Mouse (Mus musculus): Measurements from ENCODE around the gene Sfxn2. TPM values are rescaled to one million over a fixed set of nuclear protein-coding genes. Genes with fewer than 3 reads are reported as not detected.

Gene Sfxn2
- polyA plus RNA-seq, 1 experiment from 2014 or later, result 18.4 TPM

DNA sequence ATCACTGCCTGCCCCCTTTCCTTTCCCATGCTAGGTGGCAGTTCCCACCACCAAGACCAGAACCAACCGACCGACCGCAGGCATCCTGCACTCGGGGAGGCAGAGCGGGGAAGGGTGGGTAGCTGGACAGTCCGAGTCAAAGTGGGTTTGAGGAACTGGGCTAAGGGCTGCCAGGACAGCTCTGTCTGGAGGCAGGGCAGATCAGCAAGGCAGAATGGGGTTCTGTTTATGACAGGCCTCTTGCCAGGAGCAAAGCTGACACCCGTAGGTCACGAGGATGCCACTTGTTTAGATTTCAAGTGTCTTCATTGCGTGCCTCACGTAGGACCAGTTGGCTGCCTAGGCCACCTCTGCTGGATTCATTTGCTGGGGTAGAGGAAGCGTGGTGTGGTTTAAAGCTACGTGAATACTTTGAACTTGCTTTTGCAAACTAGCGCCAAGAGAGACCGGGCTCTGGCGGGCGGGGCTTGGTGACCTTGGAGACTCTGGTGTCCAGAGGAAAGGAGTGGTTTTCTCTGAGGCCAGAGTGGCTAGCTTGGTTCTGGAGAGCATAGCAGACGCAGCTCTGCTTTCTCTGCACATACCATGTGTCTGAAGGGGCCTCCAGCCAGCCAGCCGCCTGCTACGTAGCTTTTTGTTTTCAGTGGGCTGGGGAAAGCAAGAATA is 68.4 kb downstream of the Sfxn2 start:
- Histone ChIP-seq H3K36me3 (ENCODE audit: insufficient read depth, low read length) (peaks cover 12% of the 10 kb centered on the region), H3K9me3 (ENCODE audit: low read length) (no peaks in the 10 kb centered on the region), H3K4me3 (ENCODE audit: low read depth, low read length) (no peak overlapping the region), H3K27ac (ENCODE audit: low read length) (peak overlapping the region; percentile 71), H3K4me2 (replicated peaks; ENCODE audit: low read depth, low read length) (peak overlapping the region; percentile 25), H3K27me3 (replicated peaks; ENCODE audit: insufficient read depth, low read length) (no peaks in the 10 kb centered on the region), H3K9ac (replicated peaks; ENCODE audit: low read depth) (0 out of 2 replicates have a peak overlapping the region, but pooled peaks have one; percentile 6), H3K4me1 (ENCODE audit: insufficient read depth, low read depth, low read length) (peaks cover 50% of the 10 kb centered on the region)
- 13% methylated on average over 19 of the region's 19 CpGs for WGBS
- peak; percentile 91 for DNase-seq (ENCODE audit: low spot score)
- peak; percentile 88 for ATAC-seq
- TF ChIP-seq CTCF (IDR thresholded peaks at IDR 0.05) (no peak), EP300 (IDR thresholded peaks at IDR 0.05) (0 out of 2 replicates have a peak, but pooled peaks have one; percentile 35)

DNA sequence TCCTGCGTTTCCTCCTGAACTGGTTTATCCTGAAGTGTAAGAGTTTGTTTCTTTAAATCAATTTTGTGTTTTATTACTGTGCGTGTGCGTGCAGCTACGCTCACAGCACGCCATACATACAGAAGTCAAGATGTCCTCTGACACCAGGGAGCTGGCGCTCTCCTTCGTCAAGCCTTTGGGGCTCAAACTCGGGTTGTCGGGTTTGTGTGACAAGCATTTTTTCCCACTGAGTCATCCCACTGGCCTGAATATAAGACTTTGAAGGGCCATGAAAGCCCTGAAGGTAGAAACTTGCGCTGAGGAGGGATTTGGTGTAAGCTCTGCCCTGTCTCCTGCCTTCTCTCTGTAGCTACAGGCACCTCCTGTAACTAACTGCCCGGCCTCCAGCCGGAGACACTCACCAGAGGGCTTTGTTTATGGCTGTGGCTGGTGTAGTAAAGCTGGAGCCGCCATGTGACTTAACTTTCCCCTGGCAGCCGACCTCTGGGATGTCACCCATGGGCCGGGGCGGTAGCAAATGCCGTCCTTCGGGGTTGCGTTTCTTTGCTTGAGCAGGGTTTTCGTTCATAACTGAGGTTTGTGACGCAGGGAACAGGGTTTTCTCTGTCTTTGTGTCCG is 69.1 kb downstream of the Sfxn2 start:
- Histone ChIP-seq H3K4me3 (ENCODE audit: low read depth, low read length) (no peak overlapping the region), H3K36me3 (ENCODE audit: insufficient read depth, low read length) (peaks cover 12% of the 10 kb centered on the region), H3K4me2 (replicated peaks; ENCODE audit: low read depth, low read length) (peak overlapping the region; percentile 25), H3K9ac (replicated peaks; ENCODE audit: low read depth) (0 out of 2 replicates have a peak overlapping the region, but pooled peaks have one; percentile 6), H3K27ac (ENCODE audit: low read length) (peak overlapping the region; percentile 71), H3K4me1 (ENCODE audit: insufficient read depth, low read depth, low read length) (peaks cover 50% of the 10 kb centered on the region), H3K27me3 (replicated peaks; ENCODE audit: insufficient read depth, low read length) (no peaks in the 10 kb centered on the region), H3K9me3 (ENCODE audit: low read length) (no peaks in the 10 kb centered on the region)
- peak; percentile 23 for TF ChIP-seq CTCF (IDR thresholded peaks at IDR 0.05)
- TF ChIP-seq EP300 (IDR thresholded peaks at IDR 0.05), result no peak; the same call in 1 of the 2 replicates
- peak; percentile 49 for ATAC-seq
- peak; percentile 61 for DNase-seq (ENCODE audit: low spot score)
- WGBS, result 36% methylated on average over 22 of the region's 22 CpGs

DNA sequence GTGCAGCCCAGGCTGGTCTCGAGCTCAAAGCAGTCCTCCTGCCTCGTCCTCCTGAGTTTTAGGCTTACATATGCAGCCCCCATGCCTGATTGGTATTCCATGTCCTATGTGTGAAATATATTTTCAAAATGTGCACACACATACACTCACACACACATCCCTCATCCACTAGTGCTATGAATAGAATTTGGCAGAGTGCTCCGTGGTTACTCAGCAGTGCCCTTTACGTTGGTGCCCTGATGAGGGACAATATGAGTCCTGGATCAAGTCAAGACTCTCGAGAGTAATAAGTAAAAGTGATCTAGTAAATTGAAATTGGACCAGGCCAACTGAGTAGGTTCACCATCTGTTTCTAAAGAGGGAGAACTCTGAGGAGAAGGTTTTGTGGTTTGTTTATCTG is 70.1 kb downstream of the Sfxn2 start:
- DNase-seq (ENCODE audit: low spot score) (no peak), ATAC-seq (no peak)
- peaks cover 12% of the 10 kb centered on the region for H3K36me3 ChIP-seq (ENCODE audit: insufficient read depth, low read length)
- no peaks in the 10 kb centered on the region for H3K27me3 ChIP-seq (replicated peaks; ENCODE audit: insufficient read depth, low read length)
- H3K9ac ChIP-seq (replicated peaks; ENCODE audit: low read depth), result no peak overlapping the region
- 54% methylated on average over 5 of the region's 5 CpGs for WGBS
- no peak overlapping the region for H3K4me2 ChIP-seq (replicated peaks; ENCODE audit: low read depth, low read length)
- no peaks in the 10 kb centered on the region for H3K9me3 ChIP-seq (ENCODE audit: low read length)
- TF ChIP-seq CTCF (IDR thresholded peaks at IDR 0.05) (no peak), EP300 (IDR thresholded peaks at IDR 0.05) (no peak)
- H3K4me3 ChIP-seq (ENCODE audit: low read depth, low read length), result no peak overlapping the region
- peak overlapping the region; percentile 71; the same call in 1 of the 2 replicates for H3K27ac ChIP-seq (ENCODE audit: low read length)
- H3K4me1 ChIP-seq (ENCODE audit: insufficient read depth, low read depth, low read length), result peaks cover 50% of the 10 kb centered on the region

DNA sequence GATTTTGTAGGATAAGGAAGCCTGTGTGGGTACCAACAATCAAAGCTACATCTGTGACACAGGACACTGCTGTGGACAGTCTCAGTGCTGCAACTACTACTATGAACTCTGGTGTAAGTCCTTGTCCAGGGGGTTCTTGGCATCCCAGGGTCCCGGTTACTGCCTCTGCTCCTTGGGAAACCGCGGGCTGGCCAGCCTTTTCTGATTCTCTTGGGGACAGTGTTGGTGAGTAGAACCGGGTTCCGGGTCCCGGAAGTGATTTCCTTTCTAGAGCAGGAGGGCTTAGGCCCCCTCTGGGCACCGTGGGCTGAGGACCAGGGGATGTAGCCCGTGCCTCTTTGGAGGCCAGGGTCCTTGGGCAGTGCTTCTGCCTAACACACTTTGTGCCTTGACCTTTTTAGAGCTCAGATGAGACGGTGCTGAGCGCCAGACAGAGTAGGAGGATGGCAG is 71.2 kb downstream of the Sfxn2 start:
- DNase-seq (ENCODE audit: low spot score), result no peak
- Histone ChIP-seq H3K4me2 (replicated peaks; ENCODE audit: low read depth, low read length) (no peak overlapping the region), H3K9me3 (ENCODE audit: low read length) (no peaks in the 10 kb centered on the region), H3K36me3 (ENCODE audit: insufficient read depth, low read length) (peaks cover 12% of the 10 kb centered on the region), H3K4me3 (ENCODE audit: low read depth, low read length) (no peak overlapping the region), H3K9ac (replicated peaks; ENCODE audit: low read depth) (no peak overlapping the region), H3K27ac (ENCODE audit: low read length) (peak overlapping the region; percentile 64), H3K4me1 (ENCODE audit: insufficient read depth, low read depth, low read length) (peaks cover 50% of the 10 kb centered on the region), H3K27me3 (replicated peaks; ENCODE audit: insufficient read depth, low read length) (no peaks in the 10 kb centered on the region)
- 65% methylated on average over 10 of the region's 10 CpGs for WGBS
- TF ChIP-seq CTCF (IDR thresholded peaks at IDR 0.05) (no peak), EP300 (IDR thresholded peaks at IDR 0.05) (no peak)
- ATAC-seq, result no peak

DNA sequence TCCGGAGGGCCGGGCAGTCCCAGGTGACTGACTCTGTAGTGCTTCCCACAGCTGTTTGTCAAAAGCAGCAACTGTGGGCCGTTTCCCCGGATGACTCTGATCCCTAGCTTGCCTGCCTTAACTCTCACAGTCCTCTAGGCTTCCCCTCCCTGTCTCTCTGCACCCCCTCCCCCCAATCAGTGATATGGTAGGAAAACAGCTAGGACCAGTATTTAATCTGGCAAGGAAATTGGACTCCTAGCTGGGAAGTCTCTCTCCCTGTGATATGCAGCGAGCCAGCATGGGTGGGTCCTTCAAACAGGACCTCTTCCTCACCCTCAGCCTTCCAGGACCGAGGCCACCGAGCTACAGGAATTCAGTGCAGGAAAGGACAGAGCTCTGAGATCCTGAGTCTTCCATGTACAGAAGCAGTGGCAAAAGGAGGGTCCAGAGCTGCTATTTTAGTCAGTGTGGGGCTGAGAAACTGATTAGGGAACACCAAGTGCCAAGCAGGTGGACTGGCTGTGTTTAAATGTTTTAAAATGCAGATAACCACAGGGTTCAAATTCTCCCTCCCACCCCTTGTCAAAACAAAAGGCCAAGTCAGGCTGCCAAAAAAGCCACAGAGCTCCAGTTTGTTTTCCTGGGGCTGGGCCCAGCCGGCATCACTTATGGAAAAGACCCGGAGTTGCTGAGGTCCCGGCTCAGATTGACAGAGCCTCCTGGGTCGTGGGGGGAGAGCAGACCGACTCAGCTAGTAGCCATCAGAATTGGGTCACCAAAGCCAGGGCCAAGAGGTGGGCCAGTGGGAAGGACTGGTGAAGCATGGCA is 71.8 kb downstream of the Sfxn2 start:
- peaks cover 6% of the 10 kb centered on the region for H3K36me3 ChIP-seq (ENCODE audit: insufficient read depth, low read length)
- whole genome bisulfite sequencing, result 26% methylated on average over 12 of the region's 12 CpGs
- H3K9ac ChIP-seq (replicated peaks; ENCODE audit: low read depth), result no peak overlapping the region
- peak overlapping the region; percentile 64 for H3K27ac ChIP-seq (ENCODE audit: low read length)
- no peaks in the 10 kb centered on the region for H3K9me3 ChIP-seq (ENCODE audit: low read length)
- DNase-seq (ENCODE audit: low spot score) (peak; percentile 50), ATAC-seq (no peak)
- no peak overlapping the region for H3K4me2 ChIP-seq (replicated peaks; ENCODE audit: low read depth, low read length)
- TF ChIP-seq EP300 (IDR thresholded peaks at IDR 0.05), result no peak
- TF ChIP-seq CTCF (IDR thresholded peaks at IDR 0.05), result no peak
- no peak overlapping the region for H3K4me3 ChIP-seq (ENCODE audit: low read depth, low read length)
- H3K4me1 ChIP-seq (ENCODE audit: insufficient read depth, low read depth, low read length), result peaks cover 50% of the 10 kb centered on the region
- no peaks in the 10 kb centered on the region for H3K27me3 ChIP-seq (replicated peaks; ENCODE audit: insufficient read depth, low read length)

DNA sequence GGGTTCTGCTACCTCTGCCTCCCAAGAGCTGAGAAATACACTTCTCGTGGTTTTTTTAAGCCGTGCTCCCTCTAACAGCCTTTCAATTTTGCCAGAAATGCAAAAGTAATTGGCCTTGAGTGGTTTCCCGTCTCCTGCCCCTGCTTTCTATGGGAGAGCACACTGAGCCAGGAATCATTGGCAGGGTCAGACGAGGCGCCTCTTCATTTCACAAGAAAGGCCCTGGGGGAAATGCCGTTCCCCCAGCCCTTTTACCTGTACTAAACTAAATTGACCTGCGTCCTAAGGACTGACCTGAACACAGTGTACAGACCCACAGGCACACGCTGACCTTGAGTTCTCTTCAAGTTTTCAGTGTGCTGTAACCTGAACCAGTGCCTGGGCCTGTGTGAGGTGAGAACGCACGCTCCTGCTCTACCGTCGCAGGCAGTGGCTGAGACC is 72.9 kb downstream of the Sfxn2 start:
- H3K4me2 ChIP-seq (replicated peaks; ENCODE audit: low read depth, low read length), result no peak overlapping the region
- DNase-seq (ENCODE audit: low spot score) (no peak), ATAC-seq (no peak)
- TF ChIP-seq CTCF (IDR thresholded peaks at IDR 0.05) (no peak), EP300 (IDR thresholded peaks at IDR 0.05) (no peak)
- H3K4me1 ChIP-seq (ENCODE audit: insufficient read depth, low read depth, low read length), result peaks cover 46% of the 10 kb centered on the region
- H3K9me3 ChIP-seq (ENCODE audit: low read length), result no peaks in the 10 kb centered on the region
- no peaks in the 10 kb centered on the region for H3K27me3 ChIP-seq (replicated peaks; ENCODE audit: insufficient read depth, low read length)
- peak overlapping the region; percentile 64; the same call in 1 of the 2 replicates for H3K27ac ChIP-seq (ENCODE audit: low read length)
- H3K36me3 ChIP-seq (ENCODE audit: insufficient read depth, low read length), result peaks cover 4% of the 10 kb centered on the region
- WGBS, result 71% methylated on average over 12 of the region's 12 CpGs
- no peak overlapping the region for H3K4me3 ChIP-seq (ENCODE audit: low read depth, low read length)
- H3K9ac ChIP-seq (replicated peaks; ENCODE audit: low read depth), result no peak overlapping the region

Measured in lung, postnatal 0 days (tissue).